Mouse (Mus musculus): Measurements from ENCODE around the gene Cybc1. TPM values are rescaled to one million over a fixed set of nuclear protein-coding genes. Genes with fewer than 3 reads are reported as not detected.

Cybc1 gene
- polyA plus RNA-seq (2017; shearing (Covaris generic)): 150 TPM

DNA sequence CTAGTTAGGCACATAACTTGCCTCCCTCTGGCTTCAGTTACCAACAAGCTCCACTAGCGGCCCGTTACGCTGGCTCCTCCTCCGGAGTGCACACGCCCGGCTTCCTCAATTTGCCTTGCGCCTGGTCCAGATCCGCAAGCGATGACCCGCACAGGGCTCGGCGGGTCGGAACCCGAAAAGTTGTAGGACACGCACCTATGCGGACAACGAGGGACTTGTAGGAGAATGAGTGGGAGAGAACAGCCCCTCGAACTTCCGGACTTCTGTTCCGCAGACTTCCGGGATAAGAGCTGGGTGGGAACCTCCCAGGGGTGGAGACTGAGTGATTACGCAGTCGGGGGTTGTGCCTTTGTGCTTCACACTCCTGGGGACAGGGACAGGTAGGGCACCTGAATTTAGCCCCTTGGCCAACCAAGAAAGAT lies at the start of gene Cybc1:
TSS of gene Cybc1 (minus strand) at position 305 of the 422 bp plus-strand sequence.

DNA sequence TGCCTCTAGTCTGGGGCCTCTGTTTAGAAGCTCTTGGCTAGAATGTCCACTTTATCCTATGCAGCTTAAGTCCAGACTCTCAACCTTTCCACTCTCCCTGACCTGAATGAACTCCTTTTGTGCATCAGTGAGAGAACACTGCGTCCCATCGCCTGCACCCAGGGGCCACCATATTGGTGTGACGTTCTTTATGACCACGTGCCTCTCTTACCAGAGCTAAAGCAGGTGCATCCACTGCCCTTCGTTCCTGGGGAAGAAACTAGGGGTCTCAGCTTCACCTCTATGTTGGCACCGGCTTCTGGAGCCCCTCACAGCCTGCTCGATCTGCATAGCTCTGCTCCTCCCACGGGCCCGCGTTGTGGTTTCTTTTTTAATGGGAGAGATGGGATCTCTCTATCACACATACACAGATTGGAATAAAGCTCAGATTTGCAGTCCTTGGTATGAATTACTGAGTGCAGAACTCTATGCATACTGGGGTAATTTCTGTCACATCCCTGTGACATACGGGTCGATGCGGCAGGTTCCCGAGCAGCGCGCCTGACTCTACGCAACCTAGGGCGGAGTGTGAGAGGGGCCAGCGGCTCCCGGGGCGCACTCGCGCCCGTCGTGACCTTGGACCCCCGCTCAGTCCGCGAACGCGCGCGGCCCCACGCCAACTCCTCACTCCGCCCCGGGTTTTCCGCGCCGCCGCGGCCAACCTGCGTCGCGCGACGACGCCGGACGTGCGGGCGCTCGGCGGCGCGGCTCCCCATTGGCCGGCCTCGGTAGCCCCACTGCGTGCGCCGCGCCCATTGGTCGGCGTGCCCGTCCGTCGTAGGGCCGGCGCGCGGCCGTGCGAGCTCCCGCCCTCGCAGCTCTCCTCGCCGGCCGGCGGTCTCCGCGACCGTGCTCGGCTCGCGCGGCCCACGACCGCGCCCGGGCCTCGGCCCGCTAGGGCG lies 30.3 kb upstream of the Cybc1 start, which contains the start of gene Foxk2:
TSS of gene Foxk2 (plus strand) at position 831 of the 941 bp plus-strand sequence.

DNA sequence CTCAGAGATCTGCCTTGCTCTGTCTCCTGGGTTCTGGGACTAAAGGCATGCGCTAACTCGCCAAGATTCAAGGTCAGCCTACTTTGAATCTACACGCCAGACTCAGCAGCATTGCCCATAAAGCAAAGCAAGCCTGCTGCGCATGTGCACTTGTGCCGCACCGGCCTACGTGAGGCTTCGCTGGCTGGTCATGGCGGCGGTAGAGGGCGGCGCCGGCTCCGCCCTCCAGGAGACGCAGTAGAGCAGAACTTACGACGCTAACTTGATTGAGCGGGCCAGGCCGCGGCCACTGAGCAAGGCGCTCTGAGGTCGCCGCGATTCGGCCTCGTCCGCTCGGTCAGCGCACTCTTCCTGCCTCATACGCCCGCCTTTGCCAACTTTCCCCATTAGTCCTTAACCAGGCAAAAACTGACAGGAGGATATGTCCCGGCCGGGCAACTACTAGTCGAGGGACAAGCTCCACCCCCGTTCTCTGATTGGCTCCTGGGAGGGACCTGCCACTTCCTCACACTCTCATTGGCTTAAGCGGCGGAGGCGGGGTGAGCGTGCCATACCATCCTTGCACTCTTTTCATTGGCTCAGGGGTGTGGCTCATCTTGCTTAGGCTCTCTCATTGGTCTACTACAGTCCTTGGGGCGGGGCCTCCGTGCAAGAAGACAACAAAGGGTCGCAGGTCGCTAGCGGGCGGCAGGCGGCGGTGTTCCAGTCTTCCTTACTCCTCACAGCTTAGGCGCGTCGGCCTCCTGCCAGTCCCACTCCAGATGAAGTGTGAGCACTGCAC lies 7.6 kb upstream of the Cybc1 start, which contains the start of gene Narf:
TSS of gene Narf (plus strand) at position 690 of the 781 bp plus-strand sequence.

DNA sequence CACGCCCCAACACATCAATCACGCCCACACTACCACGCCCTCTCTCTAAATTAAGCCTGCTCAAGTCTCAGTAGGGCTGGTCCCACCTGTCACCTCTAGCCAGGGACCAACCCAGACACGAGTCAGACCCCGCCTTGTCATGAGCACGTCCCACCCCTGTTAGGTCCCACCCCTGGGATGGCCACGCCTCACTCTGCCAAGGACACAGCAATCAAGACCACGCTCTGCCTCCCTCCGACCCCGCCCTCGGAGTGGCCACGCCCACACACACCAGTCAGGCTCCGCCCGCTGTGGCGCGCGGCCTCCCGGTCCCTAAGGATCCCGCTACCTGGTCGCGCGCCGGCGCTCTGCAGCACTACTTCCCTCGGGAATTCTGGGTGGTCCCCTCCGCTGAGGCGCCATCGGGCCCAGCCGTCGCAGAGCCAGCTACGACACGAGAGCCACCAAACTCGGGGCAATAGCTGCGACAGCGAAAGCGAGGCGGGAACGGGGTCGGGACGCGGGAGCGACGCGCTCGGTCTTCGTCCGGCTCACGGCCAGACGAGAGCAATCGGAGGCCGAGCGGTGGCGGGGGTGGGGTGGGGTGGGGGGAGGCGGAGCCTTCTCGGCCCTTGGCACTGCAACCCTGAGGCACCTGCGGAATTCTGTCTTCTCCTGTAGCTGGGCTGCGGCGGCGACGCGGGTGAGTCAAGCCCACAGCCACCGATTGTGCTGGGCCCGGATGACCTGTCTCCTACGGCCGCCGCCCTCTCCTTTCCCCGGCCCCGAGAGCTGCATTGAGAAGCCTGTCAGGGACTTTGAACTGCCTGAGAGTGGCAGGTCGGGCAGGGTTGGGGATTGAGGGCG lies 24.7 kb downstream of the Cybc1 start, which contains the start of the genes Hexdc and Ogfod3:
TSS of gene Hexdc (plus strand) at position 273 of the 846 bp plus-strand sequence.
TSS of gene Ogfod3 (minus strand) at position 551 of the 846 bp plus-strand sequence.

Other genes with a start within 250 kb of the Cybc1 start
- 127 TPM for gene Csnk1d, start 238.0 kb downstream of the Cybc1 start, polyA plus RNA-seq (2017; shearing (Covaris generic))
- gene Cd7, start 189.9 kb downstream of the Cybc1 start, polyA plus RNA-seq (2017; shearing (Covaris generic)): 68.3 TPM
- gene Sectm1b, start 165.8 kb downstream of the Cybc1 start, polyA plus RNA-seq (2017; shearing (Covaris generic)): not detected
- gene Sectm1a, start 148.1 kb downstream of the Cybc1 start, polyA plus RNA-seq (2017; shearing (Covaris generic)): not detected
- not detected for gene Tex19.2, start 110.6 kb downstream of the Cybc1 start, polyA plus RNA-seq (2017; shearing (Covaris generic))
- not detected for gene Tex19.1, start 83.2 kb downstream of the Cybc1 start, polyA plus RNA-seq (2017; shearing (Covaris generic))
- not detected for gene Uts2r, start 69.1 kb downstream of the Cybc1 start, polyA plus RNA-seq (2017; shearing (Covaris generic))
- 1.9 TPM for gene Hexdc, start 24.9 kb downstream of the Cybc1 start, polyA plus RNA-seq (2017; shearing (Covaris generic))
- gene Ogfod3, start 24.6 kb downstream of the Cybc1 start, polyA plus RNA-seq (2017; shearing (Covaris generic)): 6.3 TPM
- 53.2 TPM for gene Narf, start 7.9 kb upstream of the Cybc1 start, polyA plus RNA-seq (2017; shearing (Covaris generic))
- 2.5 TPM for gene Foxk2, start 30.7 kb upstream of the Cybc1 start, polyA plus RNA-seq (2017; shearing (Covaris generic))
- 44.1 TPM for gene Wdr45b, start 125.1 kb upstream of the Cybc1 start, polyA plus RNA-seq (2017; shearing (Covaris generic))
- gene Rab40b, start 158.9 kb upstream of the Cybc1 start, polyA plus RNA-seq (2017; shearing (Covaris generic)): 0.20 TPM
- gene Fn3krp, start 192.1 kb upstream of the Cybc1 start, polyA plus RNA-seq (2017; shearing (Covaris generic)): 0.89 TPM
- not detected for gene Fn3k, start 205.6 kb upstream of the Cybc1 start, polyA plus RNA-seq (2017; shearing (Covaris generic))
- 50.3 TPM for gene Tbcd, start 222.6 kb upstream of the Cybc1 start, polyA plus RNA-seq (2017; shearing (Covaris generic))

Measured in activated CD4-positive, CD25-positive, alpha-beta regulatory T cell, adult 9 weeks (primary cell).